Mouse (Mus musculus): Measurements from ENCODE around the gene Zbtb18.

- no peak for TF ChIP-seq CTCF (IDR thresholded peaks at IDR 0.05; ENCODE audit: control insufficient read depth, insufficient read depth, insufficient replicate concordance, low read depth, low read length)
- TF ChIP-seq POLR2A (IDR thresholded peaks at IDR 0.05; ENCODE audit: control insufficient read depth, low read depth, low read length), result no peak
Measured at GRCm38 (mm10) chr1:177410769-177411348, 31.3 kb upstream of the Zbtb18 start.

Measured in testis, adult 2 months (tissue).